Mouse (Mus musculus) intestine, embryonic 14.5 days (tissue): ENCODE data around the gene Ptprm. TPM values are rescaled to one million over a fixed set of nuclear protein-coding genes. Genes with fewer than 3 reads are reported as not detected.

Source experiments
- ATAC-seq: fragments of 200-750 bp; cut with Nextera tagmentation; replicated peaks from 2 replicates; pipeline ENCODE4 v1.8.0; 2017; ENCODE audit warnings: low read depth, moderate number of reproducible peaks, moderate TSS enrichment, moderate library complexity; ENCODE audit not compliant: low FRiP score, low TSS enrichment
- DNase-seq: peaks from one replicate; pipeline ENCODE4 v3.0.0-alpha.2; 2018; ENCODE audit warnings: low spot score
- H3K27ac ChIP-seq: fragments of 300-500 bp; sonication (generic); 2 replicates; pipeline ENCODE4 v1.5.1; 2014; ENCODE audit warnings: low read depth, mild to moderate bottlenecking, control low read depth
- H3K27me3 ChIP-seq: fragments of 300-500 bp; sonication (generic); replicated peaks from 2 replicates; pipeline ENCODE4 v1.6.1; 2014; ENCODE audit warnings: low read length, control low read depth; ENCODE audit not compliant: control insufficient read depth, insufficient read depth
- H3K36me3 ChIP-seq: fragments of 300-500 bp; sonication (generic); 2 replicates; pipeline ENCODE4 v1.6.1; 2014; ENCODE audit warnings: low read length, control low read depth; ENCODE audit not compliant: control insufficient read depth, insufficient read depth
- H3K4me1 ChIP-seq: fragments of 300-500 bp; sonication (generic); replicated peaks from 2 replicates; pipeline ENCODE4 v1.6.1; 2014; ENCODE audit warnings: low read length, control low read depth, mixed read lengths; ENCODE audit not compliant: control insufficient read depth, insufficient read depth
- H3K4me2 ChIP-seq: fragments of 300-500 bp; sonication (generic); 2 replicates; pipeline ENCODE4 v1.6.1; 2014; ENCODE audit warnings: low read length
- H3K4me3 ChIP-seq: fragments of 300-500 bp; sonication (generic); 2 replicates; pipeline ENCODE4 v1.5.1; 2014; ENCODE audit warnings: low read depth, low read length, control low read depth, mixed read lengths
- H3K9ac ChIP-seq: fragments of 300-500 bp; sonication (generic); 2 replicates; pipeline ENCODE4 v1.6.1; 2014; ENCODE audit warnings: mild to moderate bottlenecking, low read length
- H3K9me3 ChIP-seq: fragments of 300-500 bp; sonication (generic); 2 replicates; pipeline ENCODE4 v1.6.1; 2016; ENCODE audit warnings: low read length, control low read depth; ENCODE audit not compliant: control insufficient read depth
- WGBS: fragments of 180-500 bp; shearing (Covaris S2); extraction: QIAGEN DNeasy Blood & Tissue Kit; methylation state at CpG from one replicate; pipeline ENCODE4 v1.1.7; 2014; 5-methylcytosine and 5-hydroxymethylcytosine counted together
- polyA plus RNA-seq: library from polyadenylated mRNA; unstranded; fragments of >200 nt; fragmentation: Nextera tagmentation; extraction: Ambion mirVana; gene quantifications from 2 replicates; pipeline ENCODE4 v1.2.1, GENCODE M21; 2014

Gene Ptprm
- polyA plus RNA-seq, 1 experiment from 2014 or later, result 15.9 TPM

- Histone ChIP-seq H3K4me3 (no peak overlapping the region), H3K27ac (no peak overlapping the region), H3K27me3 (no peaks in the 10 kb centered on the region), H3K4me1 (peaks cover 3% of the 10 kb centered on the region; the same call in 1 of the 2 replicates), H3K4me2 (no peak overlapping the region), H3K9ac (no peak overlapping the region), H3K9me3 (no peaks in the 10 kb centered on the region), H3K36me3 (no peaks in the 10 kb centered on the region)
- WGBS, result 30% methylated on average over 12 of the region's 12 CpGs
- DNase-seq, result no peak
- ATAC-seq, result no peak
Measured at GRCm38 (mm10) chr17:66786166-66786565, 568.1 kb downstream of the Ptprm start.

GRCm38 (mm10) chr17:66785586-66785985 is 568.7 kb downstream of the Ptprm start:
- ATAC-seq (no peak), DNase-seq (no peak)
- Histone ChIP-seq H3K27ac (no peak overlapping the region), H3K27me3 (no peaks in the 10 kb centered on the region), H3K9me3 (no peaks in the 10 kb centered on the region), H3K4me3 (no peak overlapping the region), H3K36me3 (no peaks in the 10 kb centered on the region), H3K9ac (no peak overlapping the region), H3K4me1 (peaks cover 3% of the 10 kb centered on the region; the same call in 1 of the 2 replicates), H3K4me2 (no peak overlapping the region)
- WGBS, result 77% methylated on average over 11 of the region's 11 CpGs

GRCm38 (mm10) chr17:66783601-66784000 is 570.7 kb downstream of the Ptprm start:
- no peak overlapping the region for H3K4me2 ChIP-seq
- DNase-seq, result no peak
- 88% methylated on average over 4 of the region's 4 CpGs for WGBS
- H3K9me3 ChIP-seq, result no peaks in the 10 kb centered on the region
- peaks cover 3% of the 10 kb centered on the region; the same call in 1 of the 2 replicates for H3K4me1 ChIP-seq
- ATAC-seq, result no peak
- H3K27me3 ChIP-seq, result no peaks in the 10 kb centered on the region
- H3K4me3 ChIP-seq, result no peak overlapping the region
- H3K27ac ChIP-seq, result no peak overlapping the region
- H3K36me3 ChIP-seq, result no peaks in the 10 kb centered on the region
- H3K9ac ChIP-seq, result no peak overlapping the region

- Histone ChIP-seq H3K9me3 (no peaks in the 10 kb centered on the region), H3K4me1 (peaks cover 3% of the 10 kb centered on the region; the same call in 1 of the 2 replicates), H3K27me3 (no peaks in the 10 kb centered on the region), H3K4me2 (no peak overlapping the region), H3K4me3 (no peak overlapping the region), H3K27ac (no peak overlapping the region), H3K36me3 (no peaks in the 10 kb centered on the region), H3K9ac (no peak overlapping the region)
- 76% methylated on average over 10 of the region's 10 CpGs for WGBS
- ATAC-seq (no peak), DNase-seq (no peak)
Measured at GRCm38 (mm10) chr17:66783075-66783492, 571.2 kb downstream of the Ptprm start.

GRCm38 (mm10) chr17:66781910-66782309 is 572.3 kb downstream of the Ptprm start:
- Histone ChIP-seq H3K27me3 (no peaks in the 10 kb centered on the region), H3K4me1 (peaks cover 3% of the 10 kb centered on the region; the same call in 1 of the 2 replicates), H3K4me3 (no peak overlapping the region), H3K9ac (no peak overlapping the region), H3K4me2 (no peak overlapping the region), H3K36me3 (no peaks in the 10 kb centered on the region), H3K27ac (no peak overlapping the region), H3K9me3 (no peaks in the 10 kb centered on the region)
- 59% methylated on average over 3 of the region's 3 CpGs for WGBS
- DNase-seq (peak; percentile 48), ATAC-seq (no peak)

- no peaks in the 10 kb centered on the region for H3K27me3 ChIP-seq
- H3K36me3 ChIP-seq, result no peaks in the 10 kb centered on the region
- H3K9ac ChIP-seq, result no peak overlapping the region
- DNase-seq (no peak), ATAC-seq (no peak)
- WGBS, result 86% methylated on average over 1 of the region's 1 CpGs
- peaks cover 3% of the 10 kb centered on the region; the same call in 1 of the 2 replicates for H3K4me1 ChIP-seq
- H3K4me2 ChIP-seq, result no peak overlapping the region
- H3K27ac ChIP-seq, result no peak overlapping the region
- no peaks in the 10 kb centered on the region for H3K9me3 ChIP-seq
- H3K4me3 ChIP-seq, result no peak overlapping the region
Measured at GRCm38 (mm10) chr17:66779026-66779425, 575.2 kb downstream of the Ptprm start.

- H3K27ac ChIP-seq, result no peak overlapping the region
- H3K4me3 ChIP-seq, result no peak overlapping the region
- DNase-seq (no peak), ATAC-seq (no peak)
- WGBS, result 86% methylated on average over 14 of the region's 14 CpGs
- H3K27me3 ChIP-seq, result no peaks in the 10 kb centered on the region
- H3K4me1 ChIP-seq, result no peaks in the 10 kb centered on the region
- no peaks in the 10 kb centered on the region for H3K9me3 ChIP-seq
- no peaks in the 10 kb centered on the region for H3K36me3 ChIP-seq
- no peak overlapping the region for H3K4me2 ChIP-seq
- H3K9ac ChIP-seq, result no peak overlapping the region
Measured at GRCm38 (mm10) chr17:66769365-66770363, 584.6 kb downstream of the Ptprm start.

- Histone ChIP-seq H3K9ac (no peak overlapping the region), H3K36me3 (no peaks in the 10 kb centered on the region), H3K4me3 (no peak overlapping the region), H3K27ac (no peak overlapping the region), H3K9me3 (no peaks in the 10 kb centered on the region), H3K4me2 (no peak overlapping the region), H3K27me3 (no peaks in the 10 kb centered on the region), H3K4me1 (no peaks in the 10 kb centered on the region)
- WGBS, result 69% methylated on average over 11 of the region's 11 CpGs
- ATAC-seq, result no peak
- peak; percentile 46 for DNase-seq
Measured at GRCm38 (mm10) chr17:66768689-66769275, 585.5 kb downstream of the Ptprm start.
